In genomic region chr1:193513929-193514710, GRCm38 (mm10) we compare ENCODE assay signal across 8 mouse cellular contexts.
DNase-seq lines count a peak whose midpoint lies in the region; ATAC-seq lines count a peak whose summit lies in the region.
"Had no signal": no experiment of that assay in that cellular context is flagged by ENCODE, and none has a peak within 500 bp of the region (broad histone marks: within the 10 kb centered on the region; RNA-seq: fewer than 3 reads in every experiment).

No protein-coding gene starts in this region.

- no peaks in the 10 kb centered on the region for H3K4me1 ChIP-seq in midbrain, embryonic 13.5 days (replicated peaks)
- no peaks in the 10 kb centered on the region for H3K4me1 ChIP-seq in midbrain, embryonic 16.5 days (ENCODE audit: control insufficient read depth, insufficient read depth, low read length)
- no peaks in the 10 kb centered on the region for H3K4me1 ChIP-seq in forebrain, embryonic 16.5 days (replicated peaks; ENCODE audit: control insufficient read depth, insufficient read depth, low read length)
- 0 out of 2 replicates have a peak, but pooled peaks cover 8% of the 10 kb centered on the region for H3K4me1 ChIP-seq in liver, embryonic 12.5 days

- no peak overlapping the region for H3K9ac ChIP-seq in midbrain, embryonic 13.5 days (replicated peaks)
- no peak overlapping the region for H3K9ac ChIP-seq in midbrain, embryonic 16.5 days (ENCODE audit: low read depth, low read length)
- H3K9ac ChIP-seq in forebrain, embryonic 16.5 days (replicated peaks; ENCODE audit: low read depth, low read length): no peak overlapping the region
- no peak overlapping the region for H3K9ac ChIP-seq in liver, embryonic 12.5 days

- no peak overlapping the region for H3K27ac ChIP-seq in midbrain, embryonic 13.5 days
- no peak overlapping the region for H3K27ac ChIP-seq in midbrain, embryonic 16.5 days (ENCODE audit: low read length)
- no peak overlapping the region for H3K27ac ChIP-seq in forebrain, embryonic 16.5 days (ENCODE audit: low read length)
- H3K27ac ChIP-seq in liver, embryonic 12.5 days: no peak overlapping the region
- H3K27ac ChIP-seq: macrophage had no signal

- peak; percentile 66 for ATAC-seq in midbrain, embryonic 13.5 days
- no peak for ATAC-seq in midbrain, embryonic 16.5 days
- ATAC-seq in forebrain, embryonic 16.5 days: 0 out of 2 replicates have a peak, but pooled peaks have one; percentile 31
- ATAC-seq in liver, embryonic 12.5 days: peak; percentile 72

- 46% methylated on average over 9 of the region's 9 CpGs for WGBS in midbrain, embryonic 13.5 days
- WGBS in midbrain, embryonic 16.5 days: 48% methylated on average over 9 of the region's 9 CpGs
- WGBS in forebrain, embryonic 16.5 days: 52% methylated on average over 9 of the region's 9 CpGs
- 33% methylated on average over 9 of the region's 9 CpGs for WGBS in liver, embryonic 12.5 days (ENCODE audit: insufficient replicate concordance)

- H3K27me3 ChIP-seq in midbrain, embryonic 13.5 days: no peaks in the 10 kb centered on the region
- H3K27me3 ChIP-seq in midbrain, embryonic 16.5 days (ENCODE audit: control insufficient read depth, insufficient read depth, low read depth, low read length): no peaks in the 10 kb centered on the region
- no peaks in the 10 kb centered on the region for H3K27me3 ChIP-seq in forebrain, embryonic 16.5 days (replicated peaks; ENCODE audit: control insufficient read depth, insufficient read depth, low read length)
- H3K27me3 ChIP-seq in liver, embryonic 12.5 days (replicated peaks): peaks cover 8% of the 10 kb centered on the region; the same call in 1 of the 2 replicates

- no peaks in the 10 kb centered on the region for H3K9me3 ChIP-seq in midbrain, embryonic 13.5 days
- no peaks in the 10 kb centered on the region for H3K9me3 ChIP-seq in midbrain, embryonic 16.5 days (replicated peaks; ENCODE audit: control insufficient read depth, low read length, poor library complexity, severe bottlenecking)
- H3K9me3 ChIP-seq in forebrain, embryonic 16.5 days (ENCODE audit: control insufficient read depth, low read length): no peaks in the 10 kb centered on the region
- no peaks in the 10 kb centered on the region for H3K9me3 ChIP-seq in liver, embryonic 12.5 days (replicated peaks)

- H3K4me2 ChIP-seq in midbrain, embryonic 13.5 days (replicated peaks): no peak overlapping the region
- H3K4me2 ChIP-seq in midbrain, embryonic 16.5 days (ENCODE audit: low read length): no peak overlapping the region
- no peak overlapping the region for H3K4me2 ChIP-seq in forebrain, embryonic 16.5 days (ENCODE audit: low read length)
- no peak overlapping the region for H3K4me2 ChIP-seq in liver, embryonic 12.5 days

- peak; percentile 83 for DNase-seq in urinary bladder, postnatal 14 days (ENCODE audit: low spot score)
- DNase-seq in neural tube, embryonic 10.5 days (ENCODE audit: extremely low spot score, low spot score): no peak
- no peak for DNase-seq in adipocyte (ENCODE audit: low spot score)

- H3K36me3 ChIP-seq in midbrain, embryonic 13.5 days: no peaks in the 10 kb centered on the region
- H3K36me3 ChIP-seq in midbrain, embryonic 16.5 days (ENCODE audit: control insufficient read depth, insufficient read depth, low read length): no peaks in the 10 kb centered on the region
- H3K36me3 ChIP-seq in forebrain, embryonic 16.5 days (ENCODE audit: control insufficient read depth, insufficient read depth): no peaks in the 10 kb centered on the region
- H3K36me3 ChIP-seq in liver, embryonic 12.5 days: no peaks in the 10 kb centered on the region

- H3K4me3 ChIP-seq in midbrain, embryonic 13.5 days (replicated peaks): no peak overlapping the region
- H3K4me3 ChIP-seq in midbrain, embryonic 16.5 days (ENCODE audit: low read depth, low read length): no peak overlapping the region
- H3K4me3 ChIP-seq in forebrain, embryonic 16.5 days (replicated peaks; ENCODE audit: low read length): no peak overlapping the region
- H3K4me3 ChIP-seq in liver, embryonic 12.5 days: no peak overlapping the region
